Comparison of ENCODE assay signal across 8 mouse cellular contexts in genomic region chr10:127618173-127618572, GRCm38 (mm10). TPM values are rescaled to one million over a fixed set of nuclear protein-coding genes. Genes with fewer than 3 reads are reported as not detected.
DNase-seq lines count a peak whose midpoint lies in the region; ATAC-seq and TF ChIP-seq lines count a peak whose summit lies in the region.

No protein-coding gene starts in this region.

- no peaks in the 10 kb centered on the region for H3K9me3 ChIP-seq in heart, embryonic 14.5 days (ENCODE audit: control insufficient read depth, low read length)
- no peaks in the 10 kb centered on the region for H3K9me3 ChIP-seq in embryonic facial prominence, embryonic 10.5 days
- no peaks in the 10 kb centered on the region for H3K9me3 ChIP-seq in hindbrain, postnatal 0 days (ENCODE audit: low read length)
- no peaks in the 10 kb centered on the region for H3K9me3 ChIP-seq in midbrain, embryonic 16.5 days (replicated peaks; ENCODE audit: control insufficient read depth, low read length, poor library complexity, severe bottlenecking)

- peak overlapping the region; percentile 98 for H3K4me2 ChIP-seq in heart, embryonic 14.5 days (ENCODE audit: low read length)
- H3K4me2 ChIP-seq in hindbrain, postnatal 0 days (ENCODE audit: low read depth, low read length) = peak overlapping the region; percentile 93
- peak overlapping the region; percentile 96 for H3K4me2 ChIP-seq in midbrain, embryonic 16.5 days (ENCODE audit: low read length)

- no peak overlapping the region for H3K27ac ChIP-seq in heart, embryonic 14.5 days (replicated peaks in 1 of 2; ENCODE audit: control insufficient read depth in 1 of 2, insufficient read depth in 1 of 2, low read depth in 2 of 2, low read length in 2 of 2)
- 0 out of 2 replicates have a peak overlapping the region, but pooled peaks have one; percentile 40 for H3K27ac ChIP-seq in embryonic facial prominence, embryonic 10.5 days (replicated peaks)
- no peak overlapping the region for H3K27ac ChIP-seq in hindbrain, postnatal 0 days
- no peak overlapping the region for H3K27ac ChIP-seq in midbrain, embryonic 16.5 days (ENCODE audit: low read length)

- H3K4me1 ChIP-seq in heart, embryonic 14.5 days (ENCODE audit: control insufficient read depth in 2 of 2, insufficient read depth in 2 of 2, low read length in 2 of 2) = peaks cover 35 to 55% of the 10 kb centered on the region in 2 experiments
- peaks cover 88% of the 10 kb centered on the region for H3K4me1 ChIP-seq in embryonic facial prominence, embryonic 10.5 days
- H3K4me1 ChIP-seq in hindbrain, postnatal 0 days (ENCODE audit: insufficient read depth, low read length) = peaks cover 52% of the 10 kb centered on the region
- H3K4me1 ChIP-seq in midbrain, embryonic 16.5 days (ENCODE audit: control insufficient read depth, insufficient read depth, low read length) = peaks cover 52% of the 10 kb centered on the region

- intact Hi-C loops in heart, postnatal 14 days (cut with DNase I) = loop anchor here (2.0 kb wide), 2 partner anchors 17 to 41 kb away; no protein-coding TSS in a partner anchor

- no peak for ATAC-seq in heart, embryonic 14.5 days (ENCODE audit: insufficient number of reproducible peaks, insufficient read depth, low FRiP score, low read depth)
- no peak for ATAC-seq in hindbrain, postnatal 0 days
- no peak for ATAC-seq in midbrain, embryonic 16.5 days

- 33% methylated on average over 6 of the region's 6 CpGs for WGBS in heart, embryonic 14.5 days
- WGBS in embryonic facial prominence, embryonic 10.5 days = 58% methylated on average over 6 of the region's 6 CpGs
- WGBS in hindbrain, postnatal 0 days = 26% methylated on average over 6 of the region's 6 CpGs
- 53% methylated on average over 6 of the region's 6 CpGs for WGBS in midbrain, embryonic 16.5 days

- TF ChIP-seq CTCF in hindbrain, postnatal 0 days (IDR thresholded peaks at IDR 0.05; ENCODE audit: low read depth) = no peak

- 0 out of 4 replicates have a peak overlapping the region, but pooled peaks of 1 of the 2 experiments have one; percentile 8 for H3K4me3 ChIP-seq in heart, embryonic 14.5 days (ENCODE audit: control insufficient read depth in 1 of 2, insufficient read depth in 1 of 2, low read depth in 1 of 2, low read length in 2 of 2)
- H3K4me3 ChIP-seq in embryonic facial prominence, embryonic 10.5 days = peak overlapping the region; percentile 91; the same call in 1 of the 2 replicates
- peak overlapping the region; percentile 63; the same call in 1 of the 2 replicates for H3K4me3 ChIP-seq in hindbrain, postnatal 0 days (ENCODE audit: low read length)
- peak overlapping the region; percentile 68; the same call in 1 of the 2 replicates for H3K4me3 ChIP-seq in midbrain, embryonic 16.5 days (ENCODE audit: low read depth, low read length)

- DNase-seq in heart, postnatal 14 days = no peak
- DNase-seq in embryonic facial prominence, embryonic 10.5 days (ENCODE audit: low spot score) = no peak
- no peak for DNase-seq in hindbrain, postnatal 0 days (ENCODE audit: low spot score)
- no peak for DNase-seq in thymus, postnatal 36 days
- no peak for DNase-seq in adrenal gland, adult 2 months
- no peak for DNase-seq in retina, postnatal 1 day

- H3K36me3 ChIP-seq in heart, embryonic 14.5 days (ENCODE audit: control insufficient read depth, insufficient read depth, low read length) = no peaks in the 10 kb centered on the region
- peaks cover 9% of the 10 kb centered on the region for H3K36me3 ChIP-seq in embryonic facial prominence, embryonic 10.5 days (replicated peaks)
- H3K36me3 ChIP-seq in hindbrain, postnatal 0 days (ENCODE audit: insufficient read depth, low read length) = no peaks in the 10 kb centered on the region
- H3K36me3 ChIP-seq in midbrain, embryonic 16.5 days (ENCODE audit: control insufficient read depth, insufficient read depth, low read length) = no peaks in the 10 kb centered on the region; the same call in 1 of the 2 replicates

- peaks cover 2% of the 10 kb centered on the region; the same call in 1 of the 2 replicates for H3K27me3 ChIP-seq in heart, embryonic 14.5 days (ENCODE audit: control insufficient read depth, insufficient read depth, low read length)
- H3K27me3 ChIP-seq in embryonic facial prominence, embryonic 10.5 days (replicated peaks; ENCODE audit: low read depth, poor library complexity, severe bottlenecking) = no peaks in the 10 kb centered on the region
- no peaks in the 10 kb centered on the region for H3K27me3 ChIP-seq in hindbrain, postnatal 0 days (ENCODE audit: insufficient read depth, low read length)
- H3K27me3 ChIP-seq in midbrain, embryonic 16.5 days (ENCODE audit: control insufficient read depth, insufficient read depth, low read depth, low read length) = no peaks in the 10 kb centered on the region

- no peak overlapping the region for H3K9ac ChIP-seq in heart, embryonic 14.5 days (ENCODE audit: low read length)
- 0 out of 2 replicates have a peak overlapping the region, but pooled peaks have one; percentile 96 for H3K9ac ChIP-seq in hindbrain, postnatal 0 days (replicated peaks; ENCODE audit: low read length)
- H3K9ac ChIP-seq in midbrain, embryonic 16.5 days (ENCODE audit: low read depth, low read length) = peak overlapping the region; percentile 89; the same call in 1 of the 2 replicates

RNA-seq across cellular contexts. Expression of gene Lrp1, which starts 2.8 kb away (rescaled TPM):
- polyA plus RNA-seq in heart, embryonic 14.5 days (2014; fragmentation: Nextera tagmentation; extraction: Ambion mirVana) = 29.4 and 31.2 TPM in 2 replicates
- total RNA-seq in heart, postnatal 14 days (2021) = 100 to 1,000 TPM in 1 of 2 experiments, 10 to 100 TPM in 1; 85.0 to 105 TPM
- 66.6 and 70.6 TPM in 2 replicates for polyA plus RNA-seq in embryonic facial prominence, embryonic 10.5 days (2016; fragmentation: Nextera tagmentation; extraction: Ambion mirVana)
- total RNA-seq in hindbrain, postnatal 0 days (2014; rRNA removed) = 245 TPM in 2 replicates
- 73.7 and 75.5 TPM in 2 replicates for polyA plus RNA-seq in hindbrain, postnatal 0 days (2015; fragmentation: Nextera tagmentation; extraction: Ambion mirVana)
- polyA plus RNA-seq in midbrain, embryonic 16.5 days (2015; fragmentation: Nextera tagmentation; extraction: Ambion mirVana) = 110 and 117 TPM in 2 replicates
- total RNA-seq in adrenal gland, adult 2 months (2021) = 100 to 1,000 TPM; 138 to 196 TPM
- 197 and 201 TPM in 2 replicates for polyA plus RNA-seq in adrenal gland, adult 2 months (2012; rRNA removed)

RNA-seq across cellular contexts. Expression of gene Stat6, which starts 24.6 kb away (rescaled TPM):
- 25.2 and 25.7 TPM in 2 replicates for polyA plus RNA-seq in heart, embryonic 14.5 days (2014; fragmentation: Nextera tagmentation; extraction: Ambion mirVana)
- 10 to 100 TPM; 46.9 to 49.9 TPM for total RNA-seq in heart, postnatal 14 days (2021)
- polyA plus RNA-seq in embryonic facial prominence, embryonic 10.5 days (2016; fragmentation: Nextera tagmentation; extraction: Ambion mirVana) = 10.4 and 11.5 TPM in 2 replicates
- total RNA-seq in hindbrain, postnatal 0 days (2014; rRNA removed) = 5.3 and 9.5 TPM in 2 replicates
- 4.7 and 5.3 TPM in 2 replicates for polyA plus RNA-seq in hindbrain, postnatal 0 days (2015; fragmentation: Nextera tagmentation; extraction: Ambion mirVana)
- polyA plus RNA-seq in midbrain, embryonic 16.5 days (2015; fragmentation: Nextera tagmentation; extraction: Ambion mirVana) = 4.4 and 5.4 TPM in 2 replicates
- 100 to 1,000 TPM in 1 of 2 experiments, 10 to 100 TPM in 1; 88.3 to 109 TPM for total RNA-seq in adrenal gland, adult 2 months (2021)
- 67.6 and 83.8 TPM in 2 replicates for polyA plus RNA-seq in adrenal gland, adult 2 months (2012; rRNA removed)

RNA-seq across cellular contexts. Expression of gene Nemp1, which starts 48.5 kb away (rescaled TPM):
- 8.8 and 11.8 TPM in 2 replicates for polyA plus RNA-seq in heart, embryonic 14.5 days (2014; fragmentation: Nextera tagmentation; extraction: Ambion mirVana)
- total RNA-seq in heart, postnatal 14 days (2021) = 1 to 10 TPM; 4.2 to 4.7 TPM
- polyA plus RNA-seq in embryonic facial prominence, embryonic 10.5 days (2016; fragmentation: Nextera tagmentation; extraction: Ambion mirVana) = 10.0 and 10.7 TPM in 2 replicates
- 2.8 and 4.1 TPM in 2 replicates for total RNA-seq in hindbrain, postnatal 0 days (2014; rRNA removed)
- polyA plus RNA-seq in hindbrain, postnatal 0 days (2015; fragmentation: Nextera tagmentation; extraction: Ambion mirVana) = 2.2 and 3.0 TPM in 2 replicates
- 3.2 TPM in 2 replicates for polyA plus RNA-seq in midbrain, embryonic 16.5 days (2015; fragmentation: Nextera tagmentation; extraction: Ambion mirVana)
- 1 to 10 TPM; 4.6 to 9.1 TPM for total RNA-seq in adrenal gland, adult 2 months (2021)
- polyA plus RNA-seq in adrenal gland, adult 2 months (2012; rRNA removed) = 1.5 and 2.6 TPM in 2 replicates

RNA-seq across cellular contexts. Expression of gene Nab2, which starts 50.2 kb away (rescaled TPM):
- 6.4 and 9.0 TPM in 2 replicates for polyA plus RNA-seq in heart, embryonic 14.5 days (2014; fragmentation: Nextera tagmentation; extraction: Ambion mirVana)
- total RNA-seq in heart, postnatal 14 days (2021) = 1 to 10 TPM; 8.0 TPM
- 11.6 and 12.1 TPM in 2 replicates for polyA plus RNA-seq in embryonic facial prominence, embryonic 10.5 days (2016; fragmentation: Nextera tagmentation; extraction: Ambion mirVana)
- total RNA-seq in hindbrain, postnatal 0 days (2014; rRNA removed) = 3.5 and 4.1 TPM in 2 replicates
- 1.1 and 1.6 TPM in 2 replicates for polyA plus RNA-seq in hindbrain, postnatal 0 days (2015; fragmentation: Nextera tagmentation; extraction: Ambion mirVana)
- polyA plus RNA-seq in midbrain, embryonic 16.5 days (2015; fragmentation: Nextera tagmentation; extraction: Ambion mirVana) = 1.6 and 2.1 TPM in 2 replicates
- total RNA-seq in adrenal gland, adult 2 months (2021) = 10 to 100 TPM; 16.9 to 26.6 TPM
- 35.9 and 38.7 TPM in 2 replicates for polyA plus RNA-seq in adrenal gland, adult 2 months (2012; rRNA removed)
